Mouse (Mus musculus) fat pad, adult 2 months (tissue): ENCODE measurements around the gene Ppm1h.

Experiments
- DNase-seq: peaks from one replicate; pipeline ENCODE4 v3.0.0-alpha.2; 2011; ENCODE audit warnings: low read depth, low spot score; ENCODE audit errors: extremely low read depth

Ppm1h gene

GRCm38 (mm10) chr10:122803906-122804305 is 125.3 kb downstream of the Ppm1h start:
- DNase-seq, result no peak

DNA sequence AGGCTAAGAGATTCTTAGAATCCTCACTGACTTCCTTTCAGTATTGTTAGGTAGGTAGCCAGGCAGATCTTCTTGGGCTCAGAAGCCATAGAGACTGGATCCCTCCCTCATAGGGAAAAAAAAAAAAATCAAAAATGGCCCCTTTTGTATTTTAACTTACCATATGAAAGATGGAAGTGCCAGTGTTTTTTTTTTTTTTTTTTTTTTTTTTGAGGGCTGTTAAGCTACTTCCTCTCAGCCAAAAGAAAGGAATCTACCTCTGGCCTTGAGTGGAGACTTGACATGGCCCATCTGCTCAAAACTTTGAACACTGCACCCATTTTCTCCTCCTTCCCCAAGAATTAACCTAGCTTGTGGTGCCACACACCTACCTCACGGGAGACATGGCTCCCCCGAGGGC is 127.3 kb downstream of the Ppm1h start:
- DNase-seq, result no peak

DNA sequence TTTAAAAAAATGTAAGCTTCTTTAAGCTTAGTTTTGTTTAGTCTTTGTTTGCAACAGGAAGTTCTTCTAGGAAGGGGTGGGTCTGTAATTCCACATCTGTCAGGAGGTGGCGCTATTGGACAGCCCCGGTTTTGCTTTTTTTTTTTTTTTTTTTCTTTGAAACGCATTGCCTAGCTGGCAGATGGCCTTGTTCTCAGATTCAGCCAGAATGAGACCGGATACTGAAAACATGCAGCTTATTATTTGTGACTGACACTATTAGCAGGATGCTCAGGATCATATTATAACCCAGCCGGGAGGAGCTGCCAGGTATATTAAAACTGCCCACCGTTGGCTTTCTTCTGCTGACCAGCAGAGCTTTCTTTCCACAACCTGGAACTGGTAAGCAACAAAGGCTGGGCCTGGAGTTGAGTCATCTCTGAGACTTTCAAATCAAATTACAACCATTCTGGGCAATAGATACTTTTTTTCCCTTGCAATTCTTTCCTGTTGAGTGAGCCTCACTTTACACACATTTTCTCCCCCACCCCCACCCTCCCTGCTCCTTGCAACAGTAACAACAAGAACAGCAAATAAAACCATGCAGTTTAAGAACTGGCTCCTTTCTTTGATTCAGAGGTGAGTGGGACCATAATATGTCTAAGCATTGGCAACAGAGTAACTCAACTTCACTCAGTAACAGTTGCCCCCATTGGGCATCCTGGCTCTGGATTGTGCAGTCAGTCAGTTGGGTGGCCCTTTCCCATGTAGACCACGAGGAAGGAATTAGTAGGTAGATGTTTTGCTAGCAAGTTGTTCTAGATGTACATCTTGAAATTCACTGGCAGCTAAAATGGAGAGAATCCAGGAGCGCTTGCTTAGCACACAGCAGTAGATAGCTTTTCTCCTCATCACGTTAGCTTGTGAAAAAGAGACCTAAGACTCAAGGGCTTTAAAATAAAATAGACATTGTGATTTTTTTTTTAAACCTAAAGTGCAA is 128.9 kb downstream of the Ppm1h start:
- no peak for DNase-seq

DNA sequence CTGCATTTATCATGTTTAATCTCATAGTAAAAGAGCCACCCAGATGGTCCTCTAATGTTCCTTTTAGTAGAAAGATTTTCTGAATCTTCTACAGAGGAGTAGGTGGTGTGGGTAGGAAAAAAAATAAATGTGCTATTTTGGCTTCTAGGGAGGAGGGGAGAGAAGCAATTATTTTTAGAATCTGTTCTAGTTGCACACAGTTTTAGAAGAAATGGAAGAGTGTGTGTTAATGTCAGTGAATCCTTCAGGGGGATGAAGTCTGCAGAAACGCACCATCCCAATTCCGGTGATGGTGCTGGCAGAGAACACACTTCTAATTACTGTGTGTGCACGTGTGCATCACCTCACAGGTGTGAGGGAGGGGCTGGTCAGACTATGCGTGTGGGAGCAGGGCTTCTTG is 129.6 kb downstream of the Ppm1h start:
- DNase-seq, result no peak

GRCm38 (mm10) chr10:122809851-122810250 is 131.3 kb downstream of the Ppm1h start:
- no peak for DNase-seq

- no peak for DNase-seq
These were observed 136.5 kb downstream of the Ppm1h start for GRCm38 (mm10) chr10:122815094-122815493.

GRCm38 (mm10) chr10:122817741-122818140 is 139.2 kb downstream of the Ppm1h start:
- no peak for DNase-seq

GRCm38 (mm10) chr10:122819808-122820207 is 141.2 kb downstream of the Ppm1h start:
- DNase-seq, result no peak

DNA sequence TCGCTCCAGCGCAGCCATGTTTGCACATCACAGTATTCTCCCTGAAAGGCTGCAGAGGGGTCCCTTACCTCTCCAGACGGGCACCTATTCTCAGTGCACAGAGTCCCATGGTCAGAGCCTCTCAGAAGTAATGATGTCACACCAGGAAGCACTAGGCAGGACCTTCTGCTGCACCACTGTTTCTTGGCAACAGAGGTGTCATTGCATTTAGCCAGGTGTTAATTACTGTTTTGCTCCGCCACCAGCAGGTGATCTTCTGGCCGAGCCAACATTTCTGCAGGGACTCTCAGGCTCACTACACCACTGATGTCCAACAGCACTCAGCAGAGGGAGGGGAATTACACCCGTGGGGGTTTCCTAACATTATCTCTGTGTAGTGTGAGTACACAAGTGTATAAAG is 143.0 kb downstream of the Ppm1h start:
- no peak for DNase-seq

DNA sequence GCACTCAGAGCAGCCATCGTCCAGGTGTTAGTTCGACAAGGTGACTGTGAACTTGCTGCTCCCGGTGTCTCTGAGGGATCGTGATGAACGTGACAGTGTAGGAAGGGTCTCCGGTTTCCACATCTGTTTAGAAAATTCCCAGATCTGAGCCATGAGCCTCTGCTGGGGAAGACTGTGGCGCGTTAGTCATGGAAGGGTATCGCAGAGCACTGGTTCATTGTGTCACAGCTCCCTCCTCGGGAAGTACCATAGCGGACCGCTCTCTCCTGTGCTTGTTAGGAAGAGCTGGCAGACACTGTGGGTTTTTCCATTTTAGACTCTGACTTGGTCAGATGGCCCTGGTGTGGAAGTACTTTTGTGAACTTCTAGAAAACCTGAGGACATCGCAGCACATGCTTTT is 145.1 kb downstream of the Ppm1h start:
- DNase-seq, result no peak

DNA sequence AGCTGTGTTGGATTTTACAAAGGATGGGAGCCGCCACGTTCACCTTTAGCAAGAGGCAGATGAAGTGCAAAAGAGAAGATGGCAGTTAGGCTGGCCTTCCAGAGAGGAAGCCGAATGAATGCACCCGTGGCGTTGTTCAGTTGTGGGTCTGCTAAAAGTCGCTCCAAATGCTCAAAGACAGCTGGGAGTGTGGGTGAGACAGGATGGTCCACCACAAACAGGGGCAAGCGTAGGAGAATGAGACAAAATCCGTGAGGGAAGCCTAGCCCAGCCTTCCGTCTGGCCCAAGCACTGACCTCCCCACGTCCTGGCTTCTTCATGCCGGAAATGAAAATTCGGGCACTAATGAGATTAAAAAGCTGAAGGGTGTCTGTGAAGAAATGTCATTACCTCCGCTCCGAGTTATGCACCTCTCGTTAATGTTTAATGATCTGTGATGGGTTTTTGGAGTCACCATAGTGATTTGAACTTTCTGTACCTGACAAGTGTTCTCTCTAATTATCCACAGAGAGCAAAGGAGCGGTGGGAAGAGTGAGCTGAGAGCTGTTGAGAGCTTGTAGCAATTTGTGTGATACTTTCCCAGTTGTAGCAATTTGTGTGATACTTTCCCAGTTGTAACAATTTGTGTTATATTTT is 148.3 kb downstream of the Ppm1h start:
- no peak for DNase-seq

GRCm38 (mm10) chr10:122827719-122828414 is 149.3 kb downstream of the Ppm1h start:
- no peak for DNase-seq

- DNase-seq, result no peak
These were observed 151.2 kb downstream of the Ppm1h start for GRCm38 (mm10) chr10:122829801-122830217.

- no peak for DNase-seq
These were observed 152.1 kb downstream of the Ppm1h start for GRCm38 (mm10) chr10:122830638-122831037.

DNA sequence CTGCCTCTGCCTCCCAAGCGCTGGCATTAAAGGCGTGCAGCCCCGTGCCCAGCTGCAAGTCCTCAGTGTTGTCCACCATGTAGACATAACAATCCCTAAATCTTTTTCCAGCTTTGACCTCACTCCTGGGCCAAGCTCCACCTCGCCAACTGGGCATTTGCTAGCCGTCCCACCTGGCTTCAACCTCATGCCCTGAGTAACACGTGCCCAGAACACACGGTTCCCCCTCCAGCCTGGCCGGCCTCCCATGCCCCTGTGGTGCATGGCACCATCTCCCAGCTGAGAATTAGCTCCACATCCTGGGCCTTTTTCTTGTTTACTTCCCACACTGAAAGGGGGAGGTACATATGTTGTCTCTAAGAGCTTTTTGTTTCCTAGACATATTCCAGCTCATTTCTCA is 163.5 kb downstream of the Ppm1h start:
- no peak for DNase-seq

DNA sequence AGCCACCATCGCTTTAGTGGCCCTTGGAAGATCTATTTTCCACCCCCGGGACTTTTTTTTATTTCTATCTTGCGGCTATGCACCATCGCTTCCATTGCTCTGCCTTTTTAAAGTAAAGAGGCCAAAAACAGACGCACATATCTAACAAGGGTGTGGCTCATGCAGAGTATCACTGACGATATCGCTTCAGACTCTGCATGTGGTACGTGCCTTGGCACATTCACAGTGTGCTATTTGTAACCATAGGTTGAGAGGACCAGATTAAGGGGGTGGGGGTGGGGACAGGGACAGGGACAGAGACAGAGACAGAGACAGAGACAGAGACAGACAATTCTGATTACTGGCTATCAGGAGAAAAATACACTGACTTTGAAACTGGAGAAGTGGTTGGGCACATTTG is 164.4 kb downstream of the Ppm1h start:
- DNase-seq, result no peak

DNA sequence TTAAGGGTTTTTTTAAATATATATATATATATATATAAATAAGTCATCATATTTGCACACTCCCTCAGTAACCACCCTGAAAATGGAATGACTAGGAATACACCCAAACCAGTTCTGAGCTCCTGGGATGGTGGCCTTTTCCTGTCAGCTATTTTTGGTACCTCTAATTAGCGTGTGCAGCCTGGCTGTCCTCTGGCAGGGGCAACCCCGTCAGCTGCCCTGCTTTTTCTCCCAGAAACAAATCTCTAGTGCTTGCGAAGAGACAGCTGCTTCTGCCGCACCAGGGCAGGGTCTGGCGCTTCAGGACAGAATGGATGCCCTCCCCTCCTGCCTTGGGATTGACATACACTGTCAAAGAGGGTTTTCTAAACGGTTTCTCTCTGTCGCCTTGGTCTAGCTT is 166.9 kb downstream of the Ppm1h start:
- no peak for DNase-seq

DNA sequence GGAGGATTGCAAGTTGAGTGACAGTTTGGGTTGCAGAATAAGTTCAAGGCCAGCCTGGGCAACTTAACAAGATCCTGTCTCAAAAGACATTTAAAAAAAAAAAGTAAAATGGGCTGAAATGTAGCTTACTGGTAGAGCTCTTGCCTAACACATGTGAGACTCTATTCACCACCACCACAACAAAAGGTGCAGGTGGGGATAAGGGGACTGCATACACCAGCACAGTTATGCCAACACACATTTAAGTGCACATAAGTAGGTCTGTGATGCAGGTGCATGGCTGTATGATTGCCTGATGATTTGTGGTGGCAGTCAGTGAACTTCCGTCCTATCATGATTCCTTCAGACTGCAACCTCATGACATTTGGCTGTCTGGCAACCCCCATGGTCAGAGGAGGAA is 167.9 kb downstream of the Ppm1h start:
- DNase-seq, result no peak

GRCm38 (mm10) chr10:122848020-122848457 is 169.5 kb downstream of the Ppm1h start:
- DNase-seq, result no peak

DNA sequence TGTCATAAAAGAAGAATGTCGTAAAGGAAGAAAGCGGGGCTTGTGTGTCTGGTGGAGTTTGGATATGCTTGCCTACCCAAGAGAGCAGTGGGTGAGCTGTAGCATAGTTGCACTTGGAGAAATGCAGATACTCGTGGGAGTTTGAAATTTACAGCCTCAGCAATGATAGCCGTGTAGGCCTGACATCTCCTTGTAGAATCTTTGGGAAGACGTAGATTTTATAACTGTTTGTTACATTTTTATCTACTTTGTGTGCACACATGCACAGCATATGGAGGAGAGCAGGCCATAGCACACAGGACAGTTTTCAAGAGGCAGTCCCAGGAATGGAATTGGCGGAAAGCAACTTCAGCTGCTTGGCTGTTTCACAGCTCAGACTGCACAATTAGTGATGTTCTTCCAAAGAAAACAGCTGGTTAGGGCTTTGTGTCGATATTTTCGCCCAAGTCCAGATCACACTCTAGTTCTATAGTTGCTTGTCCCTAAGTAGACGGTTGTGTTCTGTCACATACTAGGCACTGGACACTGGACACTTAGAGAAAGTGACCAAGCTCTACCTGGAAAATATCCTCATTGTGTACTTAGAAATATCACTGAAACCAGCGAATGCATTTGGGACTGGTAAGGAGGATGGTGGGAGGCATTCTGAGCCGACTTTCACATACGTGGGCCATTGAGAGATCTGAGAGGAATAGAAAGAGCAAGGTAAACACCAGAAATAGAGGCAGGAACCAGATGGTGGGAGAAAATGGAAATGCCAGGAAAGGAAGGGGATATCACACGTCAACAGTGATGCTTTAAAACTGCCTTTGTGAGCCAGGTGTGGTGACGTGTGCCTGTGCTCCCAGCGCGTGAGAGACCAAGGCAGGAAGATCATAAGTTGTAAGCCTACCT is 173.0 kb downstream of the Ppm1h start:
- DNase-seq, result no peak

GRCm38 (mm10) chr10:122854571-122854970 is 176.0 kb downstream of the Ppm1h start:
- no peak for DNase-seq
